Mouse (Mus musculus): ENCODE measurements around the gene Iqschfp. TPM values are rescaled to one million over a fixed set of nuclear protein-coding genes. Genes with fewer than 3 reads are reported as not detected.

Iqschfp gene
- polyA plus RNA-seq, 1 experiment: not detected

GRCm38 (mm10) chr3:68510872-68511271, 618.8 kb downstream of the Iqschfp start:
- peaks cover 57% of the 10 kb centered on the region for H3K79me3 ChIP-seq (ENCODE audit: low read depth)
- H3K36me3 ChIP-seq (ENCODE audit: control insufficient read depth, insufficient read depth): peaks cover 4% of the 10 kb centered on the region
- no peak overlapping the region for H3ac ChIP-seq (ENCODE audit: control insufficient read depth, insufficient read length, low read depth)
- no peaks in the 10 kb centered on the region for H3K27me3 ChIP-seq (ENCODE audit: control insufficient read depth, insufficient read depth, insufficient read length)
- H3K79me2 ChIP-seq (ENCODE audit: control insufficient read depth, insufficient read depth): peaks cover 94% of the 10 kb centered on the region
- TF ChIP-seq USF1 (IDR thresholded peaks at IDR 0.05; ENCODE audit: low read depth) (no peak), FOSL1 (IDR thresholded peaks at IDR 0.05; ENCODE audit: insufficient read depth, low read length, poor library complexity, severe bottlenecking) (no peak), MYOG (IDR thresholded peaks at IDR 0.05; ENCODE audit: control insufficient read depth, extremely low read depth, insufficient read length) (no peak), CEBPB (IDR thresholded peaks at IDR 0.05; ENCODE audit: low read depth) (no peak)
- no peak overlapping the region for H3K4me3 ChIP-seq (ENCODE audit: insufficient read depth, poor library complexity, severe bottlenecking)

- Histone ChIP-seq H3K4me3 (ENCODE audit: insufficient read depth, poor library complexity, severe bottlenecking) (no peak overlapping the region), H3K27me3 (ENCODE audit: control insufficient read depth, insufficient read depth, insufficient read length) (no peaks in the 10 kb centered on the region), H3ac (ENCODE audit: control insufficient read depth, insufficient read length, low read depth) (no peak overlapping the region)
These were observed 619.7 kb downstream of the Iqschfp start for GRCm38 (mm10) chr3:68511744-68512143.

GRCm38 (mm10) chr3:68512327-68512726, 620.3 kb downstream of the Iqschfp start:
- H3K27me3 ChIP-seq (ENCODE audit: control insufficient read depth, insufficient read depth, insufficient read length): no peaks in the 10 kb centered on the region
- no peak for TF ChIP-seq CEBPB (IDR thresholded peaks at IDR 0.05; ENCODE audit: low read depth)
- no peak for TF ChIP-seq MAX (IDR thresholded peaks at IDR 0.05)
- TF ChIP-seq CTCF (IDR thresholded peaks at IDR 0.05; ENCODE audit: control insufficient read depth, insufficient read depth, insufficient read length): no peak
- no peak for TF ChIP-seq MYOD1 (IDR thresholded peaks at IDR 0.05; ENCODE audit: control insufficient read depth, insufficient read length, low read depth)
- TF ChIP-seq USF1 (IDR thresholded peaks at IDR 0.05; ENCODE audit: low read depth): no peak
- no peak for TF ChIP-seq MYOG (IDR thresholded peaks at IDR 0.05; ENCODE audit: control insufficient read depth, extremely low read depth, insufficient read length)
- TF ChIP-seq FOSL1 (IDR thresholded peaks at IDR 0.05; ENCODE audit: insufficient read depth, low read length, poor library complexity, severe bottlenecking): no peak
- no peak overlapping the region for H3K4me3 ChIP-seq (ENCODE audit: insufficient read depth, poor library complexity, severe bottlenecking)
- H3ac ChIP-seq (ENCODE audit: control insufficient read depth, insufficient read length, low read depth): no peak overlapping the region
- H3K36me3 ChIP-seq (ENCODE audit: control insufficient read depth, insufficient read depth): peaks cover 10% of the 10 kb centered on the region
- peaks cover 61% of the 10 kb centered on the region for H3K79me3 ChIP-seq (ENCODE audit: low read depth)
- peaks cover 95% of the 10 kb centered on the region for H3K79me2 ChIP-seq (ENCODE audit: control insufficient read depth, insufficient read depth)

More at GRCm38 (mm10) chr3:68511744-68512143, 619.7 kb downstream of the Iqschfp start:
- TF ChIP-seq MAX (IDR thresholded peaks at IDR 0.05) (no peak), CTCF (IDR thresholded peaks at IDR 0.05; ENCODE audit: control insufficient read depth, insufficient read depth, insufficient read length) (no peak), USF1 (IDR thresholded peaks at IDR 0.05; ENCODE audit: low read depth) (no peak), MYOD1 (IDR thresholded peaks at IDR 0.05; ENCODE audit: control insufficient read depth, insufficient read length, low read depth) (no peak), FOSL1 (IDR thresholded peaks at IDR 0.05; ENCODE audit: insufficient read depth, low read length, poor library complexity, severe bottlenecking) (no peak), MYOG (IDR thresholded peaks at IDR 0.05; ENCODE audit: control insufficient read depth, extremely low read depth, insufficient read length) (no peak)
- Histone ChIP-seq H3K79me3 (ENCODE audit: low read depth) (peaks cover 61% of the 10 kb centered on the region), H3K79me2 (ENCODE audit: control insufficient read depth, insufficient read depth) (peaks cover 95% of the 10 kb centered on the region), H3K36me3 (ENCODE audit: control insufficient read depth, insufficient read depth) (peaks cover 4% of the 10 kb centered on the region)

GRCm38 (mm10) chr3:68513340-68514119, 621.5 kb downstream of the Iqschfp start:
- peaks cover 72% of the 10 kb centered on the region for H3K79me3 ChIP-seq (ENCODE audit: low read depth)
- TF ChIP-seq USF1 (IDR thresholded peaks at IDR 0.05; ENCODE audit: low read depth): no peak
- TF ChIP-seq MYOG (IDR thresholded peaks at IDR 0.05; ENCODE audit: control insufficient read depth, extremely low read depth, insufficient read length): no peak
- TF ChIP-seq CEBPB (IDR thresholded peaks at IDR 0.05; ENCODE audit: low read depth): no peak
- TF ChIP-seq FOSL1 (IDR thresholded peaks at IDR 0.05; ENCODE audit: insufficient read depth, low read length, poor library complexity, severe bottlenecking): no peak
- TF ChIP-seq MAX (IDR thresholded peaks at IDR 0.05): no peak
- TF ChIP-seq CTCF (IDR thresholded peaks at IDR 0.05; ENCODE audit: control insufficient read depth, insufficient read depth, insufficient read length): no peak
- no peak for TF ChIP-seq MYOD1 (IDR thresholded peaks at IDR 0.05; ENCODE audit: control insufficient read depth, insufficient read length, low read depth)
- H3K27me3 ChIP-seq (ENCODE audit: control insufficient read depth, insufficient read depth, insufficient read length): no peaks in the 10 kb centered on the region
- H3K36me3 ChIP-seq (ENCODE audit: control insufficient read depth, insufficient read depth): peaks cover 18% of the 10 kb centered on the region
- H3K79me2 ChIP-seq (ENCODE audit: control insufficient read depth, insufficient read depth): peaks cover 97% of the 10 kb centered on the region
- H3ac ChIP-seq (ENCODE audit: control insufficient read depth, insufficient read length, low read depth): no peak overlapping the region
- H3K4me3 ChIP-seq (ENCODE audit: insufficient read depth, poor library complexity, severe bottlenecking): no peak overlapping the region

GRCm38 (mm10) chr3:68514120-68514497, 622.1 kb downstream of the Iqschfp start:
- Histone ChIP-seq H3K36me3 (ENCODE audit: control insufficient read depth, insufficient read depth) (peaks cover 18% of the 10 kb centered on the region), H3K4me3 (ENCODE audit: insufficient read depth, poor library complexity, severe bottlenecking) (no peak overlapping the region), H3K79me3 (ENCODE audit: low read depth) (peaks cover 74% of the 10 kb centered on the region), H3K27me3 (ENCODE audit: control insufficient read depth, insufficient read depth, insufficient read length) (no peaks in the 10 kb centered on the region), H3K79me2 (ENCODE audit: control insufficient read depth, insufficient read depth) (peaks cover 94% of the 10 kb centered on the region), H3ac (ENCODE audit: control insufficient read depth, insufficient read length, low read depth) (no peak overlapping the region)
- TF ChIP-seq MYOG (IDR thresholded peaks at IDR 0.05; ENCODE audit: control insufficient read depth, extremely low read depth, insufficient read length): no peak
- no peak for TF ChIP-seq CTCF (IDR thresholded peaks at IDR 0.05; ENCODE audit: control insufficient read depth, insufficient read depth, insufficient read length)
- no peak for TF ChIP-seq FOSL1 (IDR thresholded peaks at IDR 0.05; ENCODE audit: insufficient read depth, low read length, poor library complexity, severe bottlenecking)
- TF ChIP-seq MYOD1 (IDR thresholded peaks at IDR 0.05; ENCODE audit: control insufficient read depth, insufficient read length, low read depth): no peak
- no peak for TF ChIP-seq CEBPB (IDR thresholded peaks at IDR 0.05; ENCODE audit: low read depth)
- no peak for TF ChIP-seq USF1 (IDR thresholded peaks at IDR 0.05; ENCODE audit: low read depth)
- TF ChIP-seq MAX (IDR thresholded peaks at IDR 0.05): no peak

All from C2C12 (cell line).